Mouse (Mus musculus) lung, postnatal 10 days (tissue): ENCODE measurements at regions not wholly inside any gene's neighbourhood (a gene's known extent, or its start where the extent isn't known, plus 50 kb on each side); places are given as distances from the start of the nearest gene placed in this dataset.

ENCODE experiments used
- DNase-seq: peaks from one replicate; pipeline ENCODE4 v3.0.0; 2021

DNA sequence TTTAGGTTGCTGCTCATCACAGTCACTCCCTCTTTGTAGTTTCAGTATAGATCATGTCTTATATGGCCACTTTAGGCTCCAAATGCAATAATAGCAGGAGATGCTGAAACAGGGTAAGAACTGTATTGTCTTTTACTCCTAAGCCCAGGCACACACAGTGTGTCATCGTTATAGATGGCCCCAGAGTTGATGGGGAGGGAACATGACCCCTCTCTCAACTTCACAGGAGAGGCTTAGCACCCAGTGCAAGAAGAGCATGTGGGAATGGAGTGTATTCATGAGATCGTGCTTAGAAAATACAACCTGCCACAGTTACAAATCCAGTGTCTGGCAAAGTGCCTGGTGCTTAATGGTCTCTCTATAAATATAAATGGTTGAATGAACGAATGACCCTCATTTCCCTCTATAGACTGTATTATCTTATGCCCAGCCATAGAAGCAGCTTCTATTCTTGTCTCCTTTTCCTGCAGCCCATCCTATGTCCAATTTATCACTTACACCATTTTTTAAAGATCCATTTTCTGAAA, 363.0 kb downstream of the Sorl1 start:
- no peak for DNase-seq

DNA sequence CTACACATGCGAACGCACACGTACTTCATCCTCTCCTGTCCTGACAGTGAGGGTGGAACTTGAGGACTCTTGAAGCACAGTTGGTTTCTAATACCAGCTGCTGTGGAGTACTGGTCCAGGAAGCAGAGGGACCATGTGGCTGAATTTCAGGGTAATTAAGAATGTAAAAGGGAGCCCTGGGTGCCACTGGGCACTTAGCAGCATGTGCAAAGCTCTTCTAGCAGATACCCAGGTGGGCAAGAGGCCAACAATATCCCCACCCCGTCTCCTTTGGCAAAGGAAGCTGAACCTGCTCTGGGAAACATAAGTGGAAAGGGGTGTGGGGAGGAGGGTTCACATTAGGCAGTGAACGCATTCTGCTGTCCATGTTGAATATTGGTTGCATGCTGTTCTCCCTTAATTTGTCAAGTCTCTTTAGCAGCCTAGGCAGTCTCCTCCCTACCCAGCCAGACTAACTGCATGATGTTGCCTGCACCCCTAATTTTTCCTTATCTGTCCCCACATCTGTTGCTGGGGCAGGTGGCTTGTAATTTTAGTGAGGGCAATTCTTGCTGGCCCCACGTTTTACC, 369.6 kb downstream of the Sorl1 start:
- DNase-seq, result peak; percentile 6

DNA sequence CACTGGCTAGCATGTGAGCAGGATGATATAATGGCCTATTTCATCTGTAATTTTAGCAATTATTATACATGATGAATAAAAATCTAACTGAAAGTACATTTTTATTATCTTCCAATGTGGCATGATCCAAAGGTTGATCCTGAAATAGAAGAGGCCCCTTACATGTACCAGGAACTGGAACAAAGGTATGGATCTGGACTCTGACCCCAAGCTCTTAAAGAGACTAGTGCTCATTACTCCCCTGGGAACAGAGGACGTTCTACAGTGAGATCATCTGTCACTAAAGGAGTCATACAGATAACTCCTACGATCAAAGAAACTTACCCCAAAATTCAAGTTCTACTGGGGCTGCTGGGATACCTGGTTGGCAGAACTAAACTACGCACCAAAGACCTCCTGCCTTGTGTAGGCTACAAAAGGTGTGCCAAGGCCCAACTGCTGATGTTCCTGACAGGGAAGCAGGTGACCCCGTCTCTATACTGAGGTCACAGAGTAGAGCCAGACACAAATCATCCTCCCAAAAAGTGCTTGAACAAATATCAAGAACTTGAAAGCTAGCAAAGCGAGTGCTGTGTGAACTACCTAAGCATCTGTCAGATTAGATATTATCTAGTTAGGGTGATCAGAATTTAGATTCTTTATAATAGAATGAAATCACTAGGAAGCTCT, 378.0 kb downstream of the Sorl1 start:
- no peak for DNase-seq

DNA sequence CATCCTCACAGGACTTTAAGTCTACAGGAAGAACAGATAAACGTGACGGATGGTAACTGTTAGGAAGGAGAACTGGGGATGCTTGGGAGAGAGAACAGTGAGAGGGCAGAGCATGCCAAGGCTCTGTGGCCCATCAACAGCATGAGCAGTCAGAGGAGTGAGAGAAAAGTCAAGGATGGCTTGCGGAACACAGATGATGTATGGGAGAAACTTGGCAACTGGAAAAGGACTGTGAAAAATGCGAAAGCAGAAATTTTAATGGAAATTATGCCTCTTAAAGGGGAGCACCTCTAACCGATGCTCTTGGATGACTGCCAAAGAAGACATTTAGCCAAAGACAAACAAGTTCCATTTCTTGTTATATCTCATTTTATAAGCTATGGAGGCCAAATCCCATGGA, 382.6 kb downstream of the Sorl1 start:
- DNase-seq, result no peak

- no peak for DNase-seq
Measured at GRCm38 (mm10) chr9:41740536-41740935, 383.6 kb downstream of the Sorl1 start.

- no peak for DNase-seq
Measured at GRCm38 (mm10) chr9:41737671-41738070, 386.4 kb downstream of the Sorl1 start.

- DNase-seq, result no peak
Measured at GRCm38 (mm10) chr9:41736881-41737280, 387.2 kb downstream of the Sorl1 start.

- DNase-seq, result no peak
Measured at GRCm38 (mm10) chr9:41736234-41736859, 387.8 kb downstream of the Sorl1 start.

DNA sequence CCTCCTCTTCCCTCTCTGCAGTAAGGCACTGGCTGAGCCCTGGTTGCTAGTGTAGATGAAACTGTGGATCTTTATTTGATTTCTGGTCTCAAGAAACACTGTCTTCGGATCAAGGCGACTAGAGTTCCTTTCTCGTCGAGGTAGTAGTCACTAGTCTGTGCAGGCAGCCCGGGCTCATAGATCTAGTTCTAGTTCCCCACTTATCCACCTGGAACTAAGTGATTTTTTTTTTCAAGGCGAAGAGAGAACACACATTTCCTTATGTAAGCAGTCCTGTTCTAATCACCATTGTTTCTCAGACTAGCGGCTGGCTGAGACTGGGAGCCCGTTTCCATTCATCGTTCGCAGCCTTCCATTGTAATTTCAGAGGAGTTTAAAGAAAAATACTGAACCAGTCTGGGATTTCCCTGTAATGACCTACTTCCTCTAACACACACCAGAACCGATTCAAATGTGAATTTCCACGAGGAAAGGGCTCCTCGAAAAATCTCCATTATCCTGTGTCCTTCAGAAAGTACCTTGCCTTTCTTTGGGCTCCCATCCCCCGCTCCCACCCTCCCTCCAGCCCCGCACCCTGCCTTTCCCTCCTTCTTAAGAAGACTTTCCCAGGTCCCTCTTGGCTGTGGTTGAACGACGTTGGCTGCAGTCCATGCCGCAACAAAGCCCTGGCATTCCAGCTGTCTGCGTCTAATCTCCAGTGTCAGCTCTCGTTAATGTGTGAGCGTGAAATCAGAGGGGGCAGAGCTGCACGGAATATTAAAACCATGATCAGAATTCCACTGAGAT, 388.5 kb downstream of the Sorl1 start:
- peak; percentile 51 for DNase-seq

DNA sequence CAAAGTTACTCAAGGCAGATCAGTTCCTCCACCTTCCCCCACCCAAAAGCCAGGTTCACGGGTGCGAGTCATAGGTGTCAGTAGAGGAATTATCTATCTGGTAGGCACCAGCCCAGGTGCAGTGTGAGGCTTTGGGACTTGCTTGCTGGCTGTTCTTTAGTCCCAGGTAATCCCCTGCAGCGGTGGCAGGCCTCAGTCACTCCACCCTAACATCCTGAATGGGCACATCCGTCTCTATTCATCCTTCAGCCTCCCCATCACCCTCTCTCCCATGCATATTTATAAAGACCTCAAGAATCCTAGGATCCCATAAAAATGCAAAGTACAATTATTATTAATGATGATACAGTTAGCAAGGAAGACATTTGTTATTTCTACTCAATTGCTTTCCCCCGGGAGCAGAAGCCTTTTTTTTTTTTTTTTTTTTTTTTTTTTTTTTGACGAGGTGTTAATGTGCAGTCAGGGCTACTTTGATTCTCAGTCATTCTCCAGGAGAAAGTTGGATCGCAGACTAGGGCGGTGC, 389.1 kb downstream of the Sorl1 start:
- no peak for DNase-seq

GRCm38 (mm10) chr9:41721609-41722008, 402.5 kb downstream of the Sorl1 start:
- DNase-seq, result no peak

DNA sequence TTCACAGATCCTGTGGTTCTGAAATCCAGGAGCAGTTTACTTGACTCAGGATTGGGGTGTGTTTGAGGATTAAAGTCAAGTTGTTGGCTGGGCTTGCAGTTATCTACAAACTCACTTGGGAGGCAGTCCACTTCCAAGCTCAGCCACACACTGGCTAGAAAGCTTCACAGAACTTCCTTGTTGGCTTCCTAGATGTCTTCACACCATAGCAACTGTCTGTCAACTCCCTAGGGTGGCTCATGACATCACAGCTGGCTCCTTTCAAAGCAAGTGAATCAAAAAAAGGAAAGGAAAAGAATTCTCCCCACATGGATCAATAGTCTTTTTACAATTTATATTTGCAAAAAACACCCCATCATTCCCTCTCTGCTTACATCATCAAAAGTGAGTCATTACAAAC, 408.9 kb downstream of the Sorl1 start:
- DNase-seq, result no peak

- DNase-seq, result no peak
Measured at GRCm38 (mm10) chr9:41705972-41706371, 418.1 kb downstream of the Sorl1 start.

GRCm38 (mm10) chr9:41705461-41705903, 418.6 kb downstream of the Sorl1 start:
- peak; percentile 56 for DNase-seq

- DNase-seq, result no peak
Measured at GRCm38 (mm10) chr9:41703091-41703490, 421.0 kb downstream of the Sorl1 start.

DNA sequence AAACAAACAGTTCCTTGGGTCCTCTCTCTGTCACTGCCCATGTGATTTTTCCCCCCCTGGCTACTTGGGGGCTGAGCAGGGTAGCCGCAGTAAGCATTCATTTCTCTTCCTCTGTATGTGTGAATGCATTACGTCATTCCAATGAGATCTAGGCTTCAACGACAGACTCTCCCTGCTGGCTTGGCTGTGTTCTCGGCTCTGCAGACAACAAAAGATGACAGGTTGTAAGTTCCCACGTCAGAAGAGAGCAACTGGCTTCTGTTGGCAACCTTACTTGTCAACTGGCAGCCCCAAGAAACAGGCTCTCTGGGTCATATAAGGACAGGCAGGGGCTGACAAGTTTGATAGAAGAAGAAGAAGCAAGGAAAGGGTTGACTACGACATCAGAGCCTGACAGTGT, 423.4 kb downstream of the Sorl1 start:
- peak; percentile 13 for DNase-seq

DNA sequence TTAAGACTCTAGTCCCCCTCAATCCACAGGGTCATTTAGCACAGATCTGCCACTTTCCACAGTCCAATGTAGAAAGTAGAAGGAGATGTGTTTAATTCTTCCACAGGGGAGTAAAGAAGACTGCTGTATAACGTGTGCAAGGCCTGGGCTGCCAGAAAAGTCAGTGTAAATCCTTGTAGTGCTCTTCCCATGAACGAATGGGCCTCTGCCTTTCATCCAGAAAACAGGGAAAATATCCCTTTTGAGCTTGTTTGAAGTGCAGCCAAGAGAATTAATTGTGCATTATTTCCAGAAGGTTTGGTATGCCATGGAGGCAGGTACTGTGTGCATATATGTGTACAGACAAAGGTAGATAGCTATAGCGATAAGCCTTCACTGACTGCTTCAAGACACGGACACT, 425.1 kb downstream of the Sorl1 start:
- DNase-seq, result no peak

- DNase-seq, result peak; percentile 58
Measured at GRCm38 (mm10) chr9:41697611-41698467, 426.3 kb downstream of the Sorl1 start.

GRCm38 (mm10) chr9:41697160-41697559, 426.9 kb downstream of the Sorl1 start:
- DNase-seq, result no peak

DNA sequence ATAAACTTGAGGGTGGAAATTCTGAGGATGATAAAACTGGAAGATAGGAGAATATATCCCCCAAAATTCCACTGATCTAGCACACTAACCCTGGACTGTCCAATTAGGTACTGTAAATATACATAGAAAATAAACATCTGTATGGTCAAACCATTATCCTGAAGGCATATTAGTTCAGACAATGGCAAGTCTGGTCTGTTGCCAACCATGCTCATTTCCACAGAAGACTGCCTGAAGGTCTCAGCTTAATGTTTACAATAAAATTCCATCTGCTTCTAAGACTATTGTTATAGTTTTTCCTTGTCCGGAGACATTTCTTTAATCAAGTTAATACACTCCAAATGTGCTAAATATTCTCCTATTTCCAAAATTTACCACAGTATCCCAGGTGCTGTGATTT, 441.2 kb downstream of the Sorl1 start:
- DNase-seq, result peak; percentile 54

DNA sequence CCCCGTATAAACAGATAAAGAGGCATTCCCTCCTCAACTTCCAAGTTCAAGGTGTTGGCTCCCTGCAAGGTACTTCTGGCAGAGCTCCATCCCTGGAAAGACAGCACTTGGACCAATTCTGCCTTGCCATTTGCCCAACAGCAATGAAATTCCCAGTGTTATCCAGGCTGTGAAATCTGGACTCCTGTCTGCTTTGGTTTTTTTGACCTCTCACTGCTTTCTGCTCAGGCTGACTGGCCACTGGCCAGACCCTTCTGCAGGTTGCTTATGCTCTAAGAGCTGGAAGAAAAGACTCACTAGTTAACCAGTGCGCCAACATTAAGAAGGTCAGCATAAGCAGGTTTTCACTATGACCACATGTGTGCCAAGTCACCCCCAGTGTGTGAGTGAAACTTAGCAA, 448.4 kb downstream of the Sorl1 start:
- DNase-seq, result no peak

- no peak for DNase-seq
Measured at GRCm38 (mm10) chr9:41672958-41673357, 451.1 kb downstream of the Sorl1 start.
